Mouse (Mus musculus) lung, embryonic 15.5 days (tissue): Measurements from ENCODE around the gene Spag5. TPM values are rescaled to one million over a fixed set of nuclear protein-coding genes. Genes with fewer than 3 reads are reported as not detected.

Experiments
- ATAC-seq: fragments of 200-750 bp; cut with Nextera tagmentation; 2 replicates; pipeline ENCODE4 v1.8.0; 2017; ENCODE audit warnings: moderate number of reproducible peaks, borderline replicate concordance; ENCODE audit not compliant: low FRiP score, low TSS enrichment; ENCODE audit errors: extremely low read depth
- H3K27ac ChIP-seq: fragments of 300-500 bp; sonication (generic); 2 replicates; pipeline ENCODE4 v1.5.1; 2015; ENCODE audit warnings: moderate library complexity, mild to moderate bottlenecking, inconsistent platforms
- H3K27me3 ChIP-seq: fragments of 300-500 bp; sonication (generic); 2 replicates; pipeline ENCODE4 v1.6.1; 2015; ENCODE audit warnings: inconsistent platforms
- H3K36me3 ChIP-seq: fragments of 300-500 bp; sonication (generic); 2 replicates; pipeline ENCODE4 v1.6.1; 2015; ENCODE audit warnings: inconsistent platforms
- H3K4me1 ChIP-seq: fragments of 300-500 bp; sonication (generic); 2 replicates; pipeline ENCODE4 v1.6.1; 2015; ENCODE audit warnings: inconsistent platforms
- H3K4me2 ChIP-seq: fragments of 300-500 bp; sonication (generic); 2 replicates; pipeline ENCODE4 v1.6.1; 2015; ENCODE audit warnings: inconsistent platforms, mild to moderate bottlenecking, moderate library complexity
- H3K4me3 ChIP-seq: fragments of 300-500 bp; sonication (generic); 2 replicates; pipeline ENCODE4 v1.5.1; 2015; ENCODE audit warnings: mild to moderate bottlenecking, inconsistent platforms
- H3K9ac ChIP-seq: fragments of 300-500 bp; sonication (generic); 2 replicates; pipeline ENCODE4 v1.6.1; 2015; ENCODE audit warnings: inconsistent platforms
- H3K9me3 ChIP-seq: fragments of 300-500 bp; sonication (generic); 2 replicates; pipeline ENCODE4 v1.6.1; 2016; ENCODE audit warnings: inconsistent platforms
- WGBS: fragments of 180-500 bp; shearing (Covaris S2); methylation state at CpG from one replicate; pipeline ENCODE4 v1.1.7; 2015; 5-methylcytosine and 5-hydroxymethylcytosine counted together
- polyA plus RNA-seq: library from polyadenylated mRNA; unstranded; fragments of >200 nt; fragmentation: Nextera tagmentation; extraction: Ambion mirVana; gene quantifications from 2 replicates; pipeline ENCODE4 v1.2.1, GENCODE M21; 2015

The Spag5 gene
- polyA plus RNA-seq, 1 experiment from 2014 or later, result 49.9 TPM

GRCm38 (mm10) chr11:78289146-78289763 is 12.1 kb upstream of the Spag5 start:
- Histone ChIP-seq H3K4me3 (no peak overlapping the region), H3K36me3 (peaks cover 62% of the 10 kb centered on the region), H3K9ac (no peak overlapping the region), H3K4me1 (no peaks in the 10 kb centered on the region), H3K9me3 (no peaks in the 10 kb centered on the region), H3K4me2 (no peak overlapping the region), H3K27ac (no peak overlapping the region), H3K27me3 (no peaks in the 10 kb centered on the region)
- WGBS, result 88% methylated on average over 7 of the region's 7 CpGs
- no peak for ATAC-seq

- Histone ChIP-seq H3K4me1 (no peaks in the 10 kb centered on the region), H3K9ac (no peak within 1 kb of the TSS), H3K27me3 (no peaks in the 10 kb centered on the region), H3K9me3 (no peaks in the 10 kb centered on the region), H3K4me2 (no peak within 1 kb of the TSS), H3K4me3 (no peak within 1 kb of the TSS), H3K36me3 (peaks cover 48% of the 10 kb centered on the region), H3K27ac (no peak within 1 kb of the TSS)
- no peak for ATAC-seq
- 90% methylated on average over 4 of the region's 4 CpGs for WGBS
These were observed 10.7 kb upstream of the Spag5 start, which contains the start of gene BC030499 for GRCm38 (mm10) chr11:78290654-78291053. BC030499 (plus strand) TSS chr11:78290841.

GRCm38 (mm10) chr11:78294585-78294984 is 6.7 kb upstream of the Spag5 start:
- H3K9me3 ChIP-seq, result no peaks in the 10 kb centered on the region
- 94% methylated on average over 6 of the region's 6 CpGs for WGBS
- no peak overlapping the region for H3K4me2 ChIP-seq
- no peak overlapping the region for H3K9ac ChIP-seq
- no peak overlapping the region for H3K27ac ChIP-seq
- no peak overlapping the region for H3K4me3 ChIP-seq
- no peak for ATAC-seq
- no peaks in the 10 kb centered on the region for H3K27me3 ChIP-seq
- H3K4me1 ChIP-seq, result no peaks in the 10 kb centered on the region
- H3K36me3 ChIP-seq, result peaks cover 14% of the 10 kb centered on the region

- ATAC-seq, result no peak
- no peaks in the 10 kb centered on the region for H3K9me3 ChIP-seq
- peak overlapping the region; percentile 66 for H3K4me2 ChIP-seq
- H3K4me1 ChIP-seq, result peaks cover 6% of the 10 kb centered on the region; the same call in 1 of the 2 replicates
- H3K4me3 ChIP-seq, result peak overlapping the region; percentile 70
- H3K27ac ChIP-seq, result no peak overlapping the region; the same call in 1 of the 2 replicates
- H3K36me3 ChIP-seq, result peaks cover 25% of the 10 kb centered on the region
- H3K27me3 ChIP-seq, result no peaks in the 10 kb centered on the region
- H3K9ac ChIP-seq, result peak overlapping the region; percentile 67
- WGBS, result 58% methylated on average over 7 of the region's 7 CpGs
These were observed 412 bp upstream of the Spag5 start for GRCm38 (mm10) chr11:78300917-78301316.

DNA sequence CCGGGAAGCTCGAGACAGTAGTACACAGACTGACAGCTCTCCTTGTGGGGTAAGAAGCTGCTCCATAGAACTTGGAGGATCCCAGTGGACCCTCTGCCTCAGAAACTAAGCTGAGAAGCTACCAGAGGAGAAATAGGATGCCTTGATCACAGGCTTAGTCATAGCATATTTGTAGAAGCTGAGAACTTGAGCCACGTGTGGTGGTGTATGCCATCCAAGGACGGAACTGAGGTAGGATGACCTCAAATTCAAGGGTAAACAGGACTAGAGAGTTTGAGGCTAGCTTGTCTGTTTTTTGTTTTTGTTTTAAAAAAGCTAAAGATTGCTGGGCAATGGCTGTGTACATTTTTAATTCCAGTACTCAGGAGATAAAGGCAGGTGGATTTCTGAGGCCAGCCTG is 3.9 kb downstream of the Spag5 start:
- Histone ChIP-seq H3K4me1 (peaks cover 12% of the 10 kb centered on the region), H3K4me3 (no peak overlapping the region), H3K36me3 (peaks cover 57% of the 10 kb centered on the region), H3K4me2 (no peak overlapping the region), H3K27ac (no peak overlapping the region), H3K9ac (no peak overlapping the region), H3K9me3 (no peaks in the 10 kb centered on the region), H3K27me3 (no peaks in the 10 kb centered on the region)
- 80% methylated on average over 4 of the region's 4 CpGs for WGBS
- no peak for ATAC-seq

- no peak for ATAC-seq
- H3K4me2 ChIP-seq, result no peak overlapping the region
- no peak overlapping the region for H3K9ac ChIP-seq
- peaks cover 81% of the 10 kb centered on the region for H3K36me3 ChIP-seq
- no peak overlapping the region for H3K4me3 ChIP-seq
- no peaks in the 10 kb centered on the region for H3K9me3 ChIP-seq
- no peak overlapping the region for H3K27ac ChIP-seq
- 84% methylated on average over 8 of the region's 8 CpGs for WGBS
- no peaks in the 10 kb centered on the region for H3K27me3 ChIP-seq
- H3K4me1 ChIP-seq, result peaks cover 7% of the 10 kb centered on the region
These were observed 9.7 kb downstream of the Spag5 start for GRCm38 (mm10) chr11:78310861-78311511.

DNA sequence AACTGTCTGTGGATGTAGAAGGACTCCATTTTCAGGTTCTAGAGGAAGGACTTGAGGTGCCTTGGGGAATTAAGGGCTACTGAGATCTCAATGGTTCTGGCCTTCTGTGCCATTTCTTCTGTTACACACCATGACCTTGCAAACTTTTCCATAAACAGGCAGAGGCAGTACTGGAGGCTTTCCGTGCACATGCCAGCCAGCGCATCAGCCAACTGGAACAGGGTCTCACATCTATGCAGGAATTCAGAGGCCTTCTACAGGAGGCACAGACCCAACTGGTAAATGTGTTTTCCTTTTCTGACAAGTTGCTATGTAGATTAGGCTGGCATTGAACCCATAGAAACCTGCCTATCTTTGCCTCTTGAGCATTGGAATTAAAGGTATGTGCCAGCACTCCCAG is 12.3 kb downstream of the Spag5 start:
- no peak overlapping the region for H3K4me2 ChIP-seq
- H3K27me3 ChIP-seq, result no peaks in the 10 kb centered on the region
- 95% methylated on average over 2 of the region's 2 CpGs for WGBS
- no peak overlapping the region for H3K27ac ChIP-seq
- H3K9ac ChIP-seq, result no peak overlapping the region
- H3K9me3 ChIP-seq, result no peaks in the 10 kb centered on the region
- peaks cover 88% of the 10 kb centered on the region for H3K36me3 ChIP-seq
- no peak for ATAC-seq
- no peak overlapping the region for H3K4me3 ChIP-seq
- H3K4me1 ChIP-seq, result no peaks in the 10 kb centered on the region

- Histone ChIP-seq H3K4me2 (no peak overlapping the region), H3K27me3 (no peaks in the 10 kb centered on the region), H3K4me3 (no peak overlapping the region), H3K27ac (no peak overlapping the region), H3K9ac (no peak overlapping the region), H3K9me3 (no peaks in the 10 kb centered on the region), H3K4me1 (peaks cover 16% of the 10 kb centered on the region), H3K36me3 (peaks cover 80% of the 10 kb centered on the region)
- WGBS, result 86% methylated on average over 2 of the region's 2 CpGs
- ATAC-seq, result no peak
These were observed 17.1 kb downstream of the Spag5 start for GRCm38 (mm10) chr11:78318411-78318810.

GRCm38 (mm10) chr11:78322076-78322831 is 20.9 kb downstream of the Spag5 start:
- Histone ChIP-seq H3K9ac (no peak overlapping the region), H3K27ac (peak overlapping the region; percentile 73), H3K9me3 (no peaks in the 10 kb centered on the region), H3K4me2 (peak overlapping the region; percentile 33), H3K4me3 (no peak overlapping the region), H3K27me3 (no peaks in the 10 kb centered on the region), H3K36me3 (peaks cover 44% of the 10 kb centered on the region), H3K4me1 (peaks cover 19% of the 10 kb centered on the region)
- no peak; the same call in 1 of the 2 replicates for ATAC-seq
- 34% methylated on average over 2 of the region's 2 CpGs for WGBS

- peak; percentile 91 for ATAC-seq
- H3K36me3 ChIP-seq, result peaks cover 38% of the 10 kb centered on the region
- peaks cover 19% of the 10 kb centered on the region for H3K4me1 ChIP-seq
- H3K9me3 ChIP-seq, result no peaks in the 10 kb centered on the region
- peak within 1 kb of the TSS; percentile 33 for H3K4me2 ChIP-seq
- 8% methylated on average over 15 of the region's 15 CpGs for WGBS
- no peaks in the 10 kb centered on the region for H3K27me3 ChIP-seq
- H3K27ac ChIP-seq, result peak within 1 kb of the TSS; percentile 73
- no peak within 1 kb of the TSS; the same call in 1 of the 2 replicates for H3K9ac ChIP-seq
- peak within 1 kb of the TSS; percentile 10; the same call in 1 of the 2 replicates for H3K4me3 ChIP-seq
These were observed 21.5 kb downstream of the Spag5 start, which contains the start of gene Aldoc for GRCm38 (mm10) chr11:78322860-78323259. Aldoc (plus strand) TSS chr11:78322968.

- Histone ChIP-seq H3K36me3 (peaks cover 25% of the 10 kb centered on the region), H3K27me3 (no peaks in the 10 kb centered on the region), H3K9me3 (no peaks in the 10 kb centered on the region), H3K9ac (no peak overlapping the region), H3K4me3 (no peak overlapping the region), H3K4me2 (no peak overlapping the region), H3K27ac (no peak overlapping the region), H3K4me1 (peaks cover 24% of the 10 kb centered on the region)
- ATAC-seq, result no peak
- 82% methylated on average over 15 of the region's 15 CpGs for WGBS
These were observed 22.9 kb downstream of the Spag5 start for GRCm38 (mm10) chr11:78324000-78324785.
